Mouse (Mus musculus): Measurements from ENCODE around the gene Ccsap. TPM values are rescaled to one million over a fixed set of nuclear protein-coding genes. Genes with fewer than 3 reads are reported as not detected.

The Ccsap gene
- total RNA-seq, 2 experiments from 2014 or later, result 8.0 to 11.7 TPM

Other genes with a start within 250 kb of the Ccsap start
- 24.1 and 26.5 TPM in 2 replicates for gene Rhou, start 206.3 kb downstream of the Ccsap start, total RNA-seq (2015)
- gene Rhou, start 206.3 kb downstream of the Ccsap start, total RNA-seq (2017), result 15.0 and 18.6 TPM in 2 replicates
- gene Rab4a, start 54.2 kb downstream of the Ccsap start, total RNA-seq (2015), result 1.2 and 2.1 TPM in 2 replicates
- gene Rab4a, start 54.2 kb downstream of the Ccsap start, total RNA-seq (2017), result 0.26 and 1.1 TPM in 2 replicates
- not detected in 2 replicates for gene Acta1, start 34.5 kb upstream of the Ccsap start, total RNA-seq (2015)
- not detected in 2 replicates for gene Acta1, start 34.5 kb upstream of the Ccsap start, total RNA-seq (2017)
- 10.9 and 15.0 TPM in 2 replicates for gene Nup133, start 89.1 kb upstream of the Ccsap start, total RNA-seq (2015)
- gene Nup133, start 89.1 kb upstream of the Ccsap start, total RNA-seq (2017), result 15.3 and 17.4 TPM in 2 replicates
- gene Abcb10, start 122.9 kb upstream of the Ccsap start, total RNA-seq (2015), result 5.0 and 7.5 TPM in 2 replicates
- 8.5 and 9.0 TPM in 2 replicates for gene Abcb10, start 122.9 kb upstream of the Ccsap start, total RNA-seq (2017)
- 14.5 and 15.3 TPM in 2 replicates for gene Taf5l, start 161.2 kb upstream of the Ccsap start, total RNA-seq (2015)
- gene Taf5l, start 161.2 kb upstream of the Ccsap start, total RNA-seq (2017), result 14.6 and 19.6 TPM in 2 replicates
- gene Urb2, start 161.3 kb upstream of the Ccsap start, total RNA-seq (2015), result 5.5 and 6.6 TPM in 2 replicates
- 4.2 and 5.4 TPM in 2 replicates for gene Urb2, start 161.3 kb upstream of the Ccsap start, total RNA-seq (2017)